Mouse (Mus musculus) layer of hippocampus, adult 9-11 months (tissue): ENCODE data around the gene Gata3.

ENCODE experiments used
- DNase-seq: peaks from one replicate; pipeline ENCODE4 v3.0.0; 2022

The Gata3 gene

GRCm38 (mm10) chr2:9871141-9871716, 18.6 kb downstream of the Gata3 start:
- no peak for DNase-seq

- no peak for DNase-seq
These were observed 22.6 kb downstream of the Gata3 start for GRCm38 (mm10) chr2:9867092-9867825.

GRCm38 (mm10) chr2:9860698-9861097, 29.1 kb downstream of the Gata3 start:
- no peak for DNase-seq

GRCm38 (mm10) chr2:9855861-9856260, 34.0 kb downstream of the Gata3 start:
- no peak for DNase-seq

GRCm38 (mm10) chr2:9852851-9853576, 36.8 kb downstream of the Gata3 start:
- no peak for DNase-seq

- DNase-seq, result no peak
These were observed 54.6 kb downstream of the Gata3 start for GRCm38 (mm10) chr2:9835195-9835594.

GRCm38 (mm10) chr2:9833712-9834111, 56.1 kb downstream of the Gata3 start:
- no peak for DNase-seq

GRCm38 (mm10) chr2:9827624-9828023, 62.2 kb downstream of the Gata3 start:
- DNase-seq, result no peak

GRCm38 (mm10) chr2:9820611-9821010, 69.2 kb downstream of the Gata3 start:
- no peak for DNase-seq

- no peak for DNase-seq
These were observed 71.6 kb downstream of the Gata3 start for GRCm38 (mm10) chr2:9818177-9818785.
